Mouse (Mus musculus) myocyte (in vitro differentiated cells): ENCODE data around the gene Coro7.

Source experiments
- CEBPB ChIP-seq: IDR thresholded peaks from 2 replicates; pipeline ENCODE4 v1.6.1; 2011; ENCODE audit warnings: mild to moderate bottlenecking, moderate library complexity; ENCODE audit not compliant: poor library complexity, insufficient read depth, severe bottlenecking
- E2F4 ChIP-seq: IDR thresholded peaks from one replicate; pipeline ENCODE4 v1.6.1; 2011; ENCODE audit warnings: mild to moderate bottlenecking, control low read depth, moderate library complexity; ENCODE audit not compliant: insufficient read depth
- MAX ChIP-seq: IDR thresholded peaks from one replicate; pipeline ENCODE4 v1.6.1; 2011; ENCODE audit warnings: low read depth, mild to moderate bottlenecking, control low read depth
- MYOD1 ChIP-seq, 3 experiments: IDR thresholded peaks; one replicate each; pipeline ENCODE4 v1.6.1; 2011; ENCODE audit warnings: control low read depth in 2 of 3, low read depth in 2 of 3, mild to moderate bottlenecking in 2 of 3, moderate library complexity in 1 of 3; ENCODE audit not compliant: insufficient read length in 2 of 3, control insufficient read depth in 1 of 3
- MYOG ChIP-seq, 3 experiments: IDR thresholded peaks; one replicate each; pipeline ENCODE4 v1.6.1; 2011; ENCODE audit warnings: control low read depth in 2 of 3, low read depth in 2 of 3, mild to moderate bottlenecking in 2 of 3; ENCODE audit not compliant: insufficient read length in 2 of 3, control insufficient read depth in 1 of 3, insufficient read depth in 1 of 3
- POLR2A ChIP-seq: IDR thresholded peaks from one replicate; pipeline ENCODE4 v1.6.1; 2011; ENCODE audit warnings: low read depth, mild to moderate bottlenecking, control low read depth, moderate library complexity; ENCODE audit not compliant: insufficient read length
- POLR2AphosphoS2 ChIP-seq: IDR thresholded peaks from one replicate; pipeline ENCODE4 v1.6.1; 2011; ENCODE audit warnings: low read depth, control low read depth; ENCODE audit not compliant: insufficient read length
- REST ChIP-seq: IDR thresholded peaks from one replicate; pipeline ENCODE4 v1.6.1; 2011; ENCODE audit warnings: mild to moderate bottlenecking, control low read depth, moderate library complexity; ENCODE audit not compliant: insufficient read depth, insufficient read length
- SRF ChIP-seq: IDR thresholded peaks from one replicate; pipeline ENCODE4 v1.6.1; 2011; ENCODE audit warnings: low read depth; ENCODE audit not compliant: control insufficient read depth, insufficient read length
- TCF12 ChIP-seq: IDR thresholded peaks from one replicate; pipeline ENCODE4 v1.6.1; 2011; ENCODE audit warnings: mild to moderate bottlenecking, control low read depth; ENCODE audit not compliant: poor library complexity, insufficient read depth, severe bottlenecking
- TCF3 ChIP-seq: IDR thresholded peaks from one replicate; pipeline ENCODE4 v1.6.1; 2011; ENCODE audit warnings: low read depth, control low read depth; ENCODE audit not compliant: insufficient read length
- USF1 ChIP-seq: IDR thresholded peaks from one replicate; pipeline ENCODE4 v1.6.1; 2011; ENCODE audit warnings: low read depth, mild to moderate bottlenecking, control low read depth, moderate library complexity

- TF ChIP-seq E2F4, result no peak
- no peak for TF ChIP-seq USF1
- peak; percentile 10 for TF ChIP-seq POLR2A
- no peak for TF ChIP-seq SRF
- no peak for TF ChIP-seq MAX
- no peak for TF ChIP-seq CEBPB
- TF ChIP-seq REST, result no peak
- no peak for TF ChIP-seq POLR2AphosphoS2
- no peak for TF ChIP-seq TCF12
- no peak for TF ChIP-seq MYOG (IDR thresholded peaks at IDR 0.05; ENCODE audit: control insufficient read depth in 1 of 3, insufficient read depth in 1 of 3, insufficient read length in 2 of 3, low read depth in 2 of 3)
- no peak for TF ChIP-seq MYOD1 (IDR thresholded peaks at IDR 0.05; ENCODE audit: control insufficient read depth in 1 of 3, insufficient read length in 2 of 3, low read depth in 2 of 3)
- TF ChIP-seq TCF3, result no peak
Measured at GRCm38 (mm10) chr16:4645867-4646266, 33.7 kb downstream of the Coro7 start.
